ENCODE assay signal across 8 mouse cellular contexts in the genomic region with DNA sequence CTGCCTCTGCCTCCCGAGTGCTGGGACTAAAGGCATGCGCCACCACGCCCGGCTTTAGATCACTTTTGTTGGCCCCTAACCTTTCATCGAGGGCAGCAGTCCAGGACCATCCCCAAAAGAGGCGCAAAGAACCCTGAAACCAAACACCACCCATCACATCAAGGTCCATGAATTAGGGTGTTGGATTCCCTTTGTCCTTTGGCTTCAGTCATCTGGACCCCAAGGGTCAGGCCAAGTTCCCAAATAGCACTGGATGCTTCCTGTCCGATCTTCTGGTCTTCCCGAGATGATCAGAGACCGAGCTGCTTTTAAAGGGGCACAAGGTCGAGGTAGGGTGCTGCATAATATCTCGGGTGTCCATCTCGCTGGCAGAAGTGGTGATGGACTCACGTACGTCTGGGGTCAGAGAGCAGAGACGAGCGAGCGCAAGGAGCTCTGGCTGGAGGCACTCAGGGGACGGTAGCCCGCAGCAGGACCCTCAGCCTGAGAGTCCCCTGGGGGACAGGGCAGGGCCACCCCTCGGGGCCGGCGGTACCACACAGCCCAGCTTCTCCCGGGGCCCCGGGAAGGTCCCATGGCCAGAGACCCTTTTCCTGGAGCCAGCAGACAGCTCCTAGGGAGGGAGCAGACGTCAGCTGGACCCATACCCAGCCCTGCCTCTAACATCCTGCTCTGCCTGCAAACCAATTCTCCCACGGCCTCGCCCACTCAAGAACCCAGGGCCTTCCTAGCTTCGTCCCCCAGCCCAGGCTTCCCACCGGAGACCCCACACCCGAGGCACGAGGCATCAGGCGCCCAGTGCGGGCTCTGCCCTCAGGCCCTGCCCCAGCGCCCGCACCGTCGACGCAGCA. TPM values are rescaled to one million over a fixed set of nuclear protein-coding genes. Genes with fewer than 3 reads are reported as not detected.
A peak's percentile ranks its signal among the peaks of the same experiment; 100 is the strongest.
DNase-seq lines count a peak whose midpoint lies in the region; ATAC-seq and TF ChIP-seq lines count a peak whose summit lies in the region.

No protein-coding gene starts in this region.

- no peak for TF ChIP-seq POLR2A in heart, adult 2 months (IDR thresholded peaks at IDR 0.05; ENCODE audit: insufficient read depth, low read depth, low read length)
- no peak for TF ChIP-seq POLR2A in ES-Bruce4 (IDR thresholded peaks at IDR 0.05; ENCODE audit: insufficient read depth, low read length)

- no peak for ATAC-seq in hindbrain, embryonic 13.5 days (ENCODE audit: low FRiP score)
- ATAC-seq in midbrain, embryonic 12.5 days (ENCODE audit: low FRiP score, low read depth): no peak
- no peak for ATAC-seq in erythroid progenitor cell, adult 5-6 weeks (replicated peaks; ENCODE audit: low FRiP score, poor library complexity, severe bottlenecking)

- no peak for TF ChIP-seq EP300 in heart, adult 2 months (IDR thresholded peaks at IDR 0.05; ENCODE audit: insufficient read depth, low read depth, low read length)
- no peak for TF ChIP-seq EP300 in ES-Bruce4 (IDR thresholded peaks at IDR 0.05; ENCODE audit: insufficient read depth, low read depth, low read length)

- intact Hi-C loops in heart, adult 2 months (cut with DNase I): no loop called here
- intact Hi-C loops in heart, postnatal 25 days (cut with DNase I): no loop called here

- H3K79me2 ChIP-seq in heart, adult 2 months (replicated peaks; ENCODE audit: control insufficient read depth, insufficient read depth, low read length): no peaks in the 10 kb centered on the region

- H3K4me1 ChIP-seq in heart, adult 2 months (ENCODE audit: control insufficient read depth, insufficient read depth, low read length): peaks cover 5% of the 10 kb centered on the region
- H3K4me1 ChIP-seq in ES-Bruce4 (ENCODE audit: control insufficient read depth, insufficient read depth, low read length): no peaks in the 10 kb centered on the region
- peaks cover 61% of the 10 kb centered on the region for H3K4me1 ChIP-seq in hindbrain, embryonic 13.5 days (replicated peaks)
- peaks cover 53% of the 10 kb centered on the region for H3K4me1 ChIP-seq in midbrain, embryonic 12.5 days

- no peak for TF ChIP-seq CTCF in heart, adult 2 months (IDR thresholded peaks at IDR 0.05)
- no peak for TF ChIP-seq CTCF in ES-Bruce4 (IDR thresholded peaks at IDR 0.05; ENCODE audit: low read depth, low read length)
- no peak for TF ChIP-seq CTCF in layer of hippocampus, adult 2 months (conservative IDR thresholded peaks at IDR 0.05)

- no peak overlapping the region; the same call in 1 of the 2 replicates for H3K4me3 ChIP-seq in heart, adult 2 months
- H3K4me3 ChIP-seq in ES-Bruce4 (ENCODE audit: low read depth, low read length): no peak overlapping the region; the same call in 1 of the 2 replicates
- peak overlapping the region; percentile 31 for H3K4me3 ChIP-seq in hindbrain, embryonic 13.5 days
- peak overlapping the region; percentile 24; the same call in 1 of the 2 replicates for H3K4me3 ChIP-seq in midbrain, embryonic 12.5 days
- no peak overlapping the region; the same call in 1 of the 2 replicates for H3K4me3 ChIP-seq in layer of hippocampus, adult 2 months

- H3K4me2 ChIP-seq in hindbrain, embryonic 13.5 days: peak overlapping the region; percentile 47
- H3K4me2 ChIP-seq in midbrain, embryonic 12.5 days (replicated peaks): peak overlapping the region; percentile 43; the same call in 1 of the 2 replicates

- peaks cover 13% of the 10 kb centered on the region for H3K27me3 ChIP-seq in heart, adult 2 months (ENCODE audit: control insufficient read depth, insufficient read depth, low read length)
- no peaks in the 10 kb centered on the region; the same call in 1 of the 2 replicates for H3K27me3 ChIP-seq in ES-Bruce4 (ENCODE audit: control insufficient read depth, insufficient read depth, low read length, poor library complexity, severe bottlenecking)
- peaks cover 61% of the 10 kb centered on the region for H3K27me3 ChIP-seq in hindbrain, embryonic 13.5 days
- H3K27me3 ChIP-seq in midbrain, embryonic 12.5 days: peaks cover 70% of the 10 kb centered on the region

- H3K9me3 ChIP-seq in ES-Bruce4 (replicated peaks; ENCODE audit: control insufficient read depth, insufficient read depth, low read length, poor library complexity, severe bottlenecking): no peaks in the 10 kb centered on the region
- no peaks in the 10 kb centered on the region for H3K9me3 ChIP-seq in hindbrain, embryonic 13.5 days
- H3K9me3 ChIP-seq in midbrain, embryonic 12.5 days: no peaks in the 10 kb centered on the region

- H3K36me3 ChIP-seq in heart, adult 2 months (ENCODE audit: control insufficient read depth, insufficient read depth, low read length): no peaks in the 10 kb centered on the region
- H3K36me3 ChIP-seq in ES-Bruce4 (ENCODE audit: control insufficient read depth, insufficient read depth, low read length, poor library complexity, severe bottlenecking): no peaks in the 10 kb centered on the region
- peaks cover 12% of the 10 kb centered on the region for H3K36me3 ChIP-seq in hindbrain, embryonic 13.5 days
- peaks cover 10% of the 10 kb centered on the region for H3K36me3 ChIP-seq in midbrain, embryonic 12.5 days

- WGBS in heart, adult 2 months: 47% methylated on average over 38 of the region's 38 CpGs
- WGBS in hindbrain, embryonic 13.5 days: 48% methylated on average over 38 of the region's 38 CpGs
- 53% methylated on average over 34 of the region's 38 CpGs for WGBS in midbrain, embryonic 12.5 days

- H3K9ac ChIP-seq in heart, adult 2 months (ENCODE audit: low read depth, low read length): peak overlapping the region; percentile 61
- peak overlapping the region; percentile 17; the same call in 1 of the 2 replicates for H3K9ac ChIP-seq in ES-Bruce4 (ENCODE audit: low read depth, poor library complexity, severe bottlenecking)
- H3K9ac ChIP-seq in hindbrain, embryonic 13.5 days: peak overlapping the region; percentile 35; the same call in 1 of the 2 replicates
- H3K9ac ChIP-seq in midbrain, embryonic 12.5 days (replicated peaks): no peak overlapping the region; the same call in 1 of the 2 replicates

- DNase-seq in heart, adult 2 months: no peak
- no peak for DNase-seq in heart, postnatal 25 days (ENCODE audit: low spot score)
- no peak for DNase-seq in layer of hippocampus, adult 2 months (ENCODE audit: low spot score in 2 of 2)
- DNase-seq in spleen, adult 18-20 months: no peak

- no peak overlapping the region for H3K27ac ChIP-seq in heart, adult 2 months
- H3K27ac ChIP-seq in ES-Bruce4 (ENCODE audit: insufficient read depth, low read length): no peak overlapping the region
- H3K27ac ChIP-seq in hindbrain, embryonic 13.5 days: no peak overlapping the region
- no peak overlapping the region for H3K27ac ChIP-seq in midbrain, embryonic 12.5 days (replicated peaks)
- no peak overlapping the region for H3K27ac ChIP-seq in layer of hippocampus, adult 2 months

RNA-seq across cellular contexts. Expression of a gene that starts 0.9 kb away (rescaled TPM):
- total RNA-seq in heart, adult 2 months (2021): 10 to 100 TPM; 25.5 to 27.2 TPM
- 30.7 and 33.2 TPM in 2 replicates for polyA plus RNA-seq in heart, adult 2 months (2012; rRNA removed)
- total RNA-seq in heart, postnatal 25 days (2021): 10 to 100 TPM; 26.1 to 29.5 TPM
- 2.4 and 2.7 TPM in 2 replicates for polyA plus RNA-seq in ES-Bruce4 (2011; ENCODE audit: insufficient read depth, insufficient read length, low read depth, missing spikeins)
- polyA plus RNA-seq in hindbrain, embryonic 13.5 days (2015; fragmentation: Nextera tagmentation; extraction: Ambion mirVana): 54.3 and 58.2 TPM in 2 replicates
- polyA plus RNA-seq in midbrain, embryonic 12.5 days (2016; fragmentation: Nextera tagmentation; extraction: Ambion mirVana): 40.4 and 41.2 TPM in 2 replicates
- 10 to 100 TPM; 46.2 to 48.3 TPM for total RNA-seq in layer of hippocampus, adult 2 months (2021)
- total RNA-seq in erythroid progenitor cell, adult 5-6 weeks (2015; ENCODE audit: low replicate concordance): 1.4 and 10.1 TPM in 2 replicates
- total RNA-seq in erythroid progenitor cell, adult 5-6 weeks (2017; ENCODE audit: low replicate concordance): 7.5 and 11.2 TPM in 2 replicates

RNA-seq across cellular contexts. Expression of a gene that starts 4.0 kb away (rescaled TPM):
- total RNA-seq in heart, adult 2 months (2021): not detected
- 0.06 and 0.27 TPM in 2 replicates for polyA plus RNA-seq in heart, adult 2 months (2012; rRNA removed)
- not detected for total RNA-seq in heart, postnatal 25 days (2021)
- polyA plus RNA-seq in ES-Bruce4 (2011; ENCODE audit: insufficient read depth, insufficient read length, low read depth, missing spikeins): 0.57 and 1.4 TPM in 2 replicates
- polyA plus RNA-seq in hindbrain, embryonic 13.5 days (2015; fragmentation: Nextera tagmentation; extraction: Ambion mirVana): 0.55 and 0.83 TPM in 2 replicates
- 1.2 and 1.5 TPM in 2 replicates for polyA plus RNA-seq in midbrain, embryonic 12.5 days (2016; fragmentation: Nextera tagmentation; extraction: Ambion mirVana)
- total RNA-seq in layer of hippocampus, adult 2 months (2021): under 1 TPM; 0.23 to 0.32 TPM
- not detected in 2 replicates for total RNA-seq in erythroid progenitor cell, adult 5-6 weeks (2015; ENCODE audit: low replicate concordance)
- not detected in 2 replicates for total RNA-seq in erythroid progenitor cell, adult 5-6 weeks (2017; ENCODE audit: low replicate concordance)

RNA-seq across cellular contexts. Expression of a gene that starts 15.4 kb away (rescaled TPM):
- 1 to 10 TPM; 1.2 to 1.6 TPM for total RNA-seq in heart, adult 2 months (2021)
- 3.9 and 5.6 TPM in 2 replicates for polyA plus RNA-seq in heart, adult 2 months (2012; rRNA removed)
- 1 to 10 TPM; 1.4 to 1.5 TPM for total RNA-seq in heart, postnatal 25 days (2021)
- 26.5 and 27.7 TPM in 2 replicates for polyA plus RNA-seq in ES-Bruce4 (2011; ENCODE audit: insufficient read depth, insufficient read length, low read depth, missing spikeins)
- polyA plus RNA-seq in hindbrain, embryonic 13.5 days (2015; fragmentation: Nextera tagmentation; extraction: Ambion mirVana): 18.0 and 18.8 TPM in 2 replicates
- polyA plus RNA-seq in midbrain, embryonic 12.5 days (2016; fragmentation: Nextera tagmentation; extraction: Ambion mirVana): 36.9 and 40.8 TPM in 2 replicates
- total RNA-seq in layer of hippocampus, adult 2 months (2021): 1 to 10 TPM; 3.4 to 3.5 TPM
- total RNA-seq in erythroid progenitor cell, adult 5-6 weeks (2015; ENCODE audit: low replicate concordance): 50.3 and 81.4 TPM in 2 replicates
- 30.7 and 39.9 TPM in 2 replicates for total RNA-seq in erythroid progenitor cell, adult 5-6 weeks (2017; ENCODE audit: low replicate concordance)

RNA-seq across cellular contexts. Expression of a gene that starts 19.0 kb away (rescaled TPM):
- not detected for total RNA-seq in heart, adult 2 months (2021)
- polyA plus RNA-seq in heart, adult 2 months (2012; rRNA removed): not detected in 2 replicates
- total RNA-seq in heart, postnatal 25 days (2021): not detected
- polyA plus RNA-seq in ES-Bruce4 (2011; ENCODE audit: insufficient read depth, insufficient read length, low read depth, missing spikeins): 3.6 and 4.1 TPM in 2 replicates
- 0.06 and 0.27 TPM in 2 replicates for polyA plus RNA-seq in hindbrain, embryonic 13.5 days (2015; fragmentation: Nextera tagmentation; extraction: Ambion mirVana)
- polyA plus RNA-seq in midbrain, embryonic 12.5 days (2016; fragmentation: Nextera tagmentation; extraction: Ambion mirVana): 0.14 TPM in 1 of 2 replicates, not detected in the other
- total RNA-seq in layer of hippocampus, adult 2 months (2021): under 1 TPM; 0.25 to 0.64 TPM
- not detected in 2 replicates for total RNA-seq in erythroid progenitor cell, adult 5-6 weeks (2015; ENCODE audit: low replicate concordance)
- not detected in 2 replicates for total RNA-seq in erythroid progenitor cell, adult 5-6 weeks (2017; ENCODE audit: low replicate concordance)

RNA-seq across cellular contexts. Expression of a gene that starts 29.8 kb away (rescaled TPM):
- 10 to 100 TPM; 39.4 to 40.1 TPM for total RNA-seq in heart, adult 2 months (2021)
- polyA plus RNA-seq in heart, adult 2 months (2012; rRNA removed): 25.9 and 33.4 TPM in 2 replicates
- total RNA-seq in heart, postnatal 25 days (2021): 10 to 100 TPM; 29.7 to 33.2 TPM
- polyA plus RNA-seq in ES-Bruce4 (2011; ENCODE audit: insufficient read depth, insufficient read length, low read depth, missing spikeins): 32.9 and 34.2 TPM in 2 replicates
- 224 and 228 TPM in 2 replicates for polyA plus RNA-seq in hindbrain, embryonic 13.5 days (2015; fragmentation: Nextera tagmentation; extraction: Ambion mirVana)
- 212 and 220 TPM in 2 replicates for polyA plus RNA-seq in midbrain, embryonic 12.5 days (2016; fragmentation: Nextera tagmentation; extraction: Ambion mirVana)
- total RNA-seq in layer of hippocampus, adult 2 months (2021): 100 to 1,000 TPM; 310 to 345 TPM
- 2.1 and 2.9 TPM in 2 replicates for total RNA-seq in erythroid progenitor cell, adult 5-6 weeks (2015; ENCODE audit: low replicate concordance)
- total RNA-seq in erythroid progenitor cell, adult 5-6 weeks (2017; ENCODE audit: low replicate concordance): 3.4 and 14.2 TPM in 2 replicates

Comparison
In these comparisons a context has a peak if more than half of its experiments do, and no peak if none do; other contexts are left out.
1. H3K4me3 ChIP-seq: peak in hindbrain, embryonic 13.5 days (single experiment) and midbrain, embryonic 12.5 days (single experiment); none in heart, adult 2 months (single experiment), ES-Bruce4 (single experiment) and layer of hippocampus, adult 2 months (single experiment).
2. RNA of a gene that starts 15.4 kb away (total RNA-seq): 30.7 to 81.4 TPM in erythroid progenitor cell, adult 5-6 weeks; 3.4 to 3.5 TPM in layer of hippocampus, adult 2 months, 1.2 to 1.6 TPM in heart, adult 2 months and 1.4 to 1.5 TPM in heart, postnatal 25 days; every median in the first group is over 4 times any median in the second.